Mouse (Mus musculus) E14TG2a.4 (cell line): ENCODE measurements around the gene Spag8.

Experiments used
- H3K27me3 ChIP-seq: 2 replicates; pipeline ENCODE4 v1.6.1; 2014; ENCODE audit warnings: low read length, control low read depth; ENCODE audit not compliant: insufficient read depth
- H3K36me3 ChIP-seq: 2 replicates; pipeline ENCODE4 v1.6.1; 2014; ENCODE audit warnings: low read length, control low read depth; ENCODE audit not compliant: insufficient read depth
- H3K4me1 ChIP-seq: replicated peaks from 2 replicates; pipeline ENCODE4 v1.6.1; 2014; ENCODE audit warnings: low read depth, low read length, control low read depth
- H3K4me3 ChIP-seq: replicated peaks from 2 replicates; pipeline ENCODE4 v1.5.1; 2014; ENCODE audit warnings: mild to moderate bottlenecking, low read length
- H3K9me3 ChIP-seq: 2 replicates; pipeline ENCODE4 v1.6.1; 2014; ENCODE audit warnings: low read length, control low read depth
- CTCF ChIP-seq: conservative IDR thresholded peaks from 2 replicates; pipeline ENCODE4 v1.5.1; 2014; ENCODE audit warnings: low read length
- NANOG ChIP-seq: IDR thresholded peaks from 2 replicates; pipeline ENCODE4 v1.6.1; 2014; ENCODE audit warnings: borderline replicate concordance, low read length, mixed read lengths
- POU5F1 ChIP-seq: IDR thresholded peaks from 2 replicates; pipeline ENCODE4 v1.6.1; 2014; ENCODE audit warnings: low read length, borderline replicate concordance

Spag8 gene

DNA sequence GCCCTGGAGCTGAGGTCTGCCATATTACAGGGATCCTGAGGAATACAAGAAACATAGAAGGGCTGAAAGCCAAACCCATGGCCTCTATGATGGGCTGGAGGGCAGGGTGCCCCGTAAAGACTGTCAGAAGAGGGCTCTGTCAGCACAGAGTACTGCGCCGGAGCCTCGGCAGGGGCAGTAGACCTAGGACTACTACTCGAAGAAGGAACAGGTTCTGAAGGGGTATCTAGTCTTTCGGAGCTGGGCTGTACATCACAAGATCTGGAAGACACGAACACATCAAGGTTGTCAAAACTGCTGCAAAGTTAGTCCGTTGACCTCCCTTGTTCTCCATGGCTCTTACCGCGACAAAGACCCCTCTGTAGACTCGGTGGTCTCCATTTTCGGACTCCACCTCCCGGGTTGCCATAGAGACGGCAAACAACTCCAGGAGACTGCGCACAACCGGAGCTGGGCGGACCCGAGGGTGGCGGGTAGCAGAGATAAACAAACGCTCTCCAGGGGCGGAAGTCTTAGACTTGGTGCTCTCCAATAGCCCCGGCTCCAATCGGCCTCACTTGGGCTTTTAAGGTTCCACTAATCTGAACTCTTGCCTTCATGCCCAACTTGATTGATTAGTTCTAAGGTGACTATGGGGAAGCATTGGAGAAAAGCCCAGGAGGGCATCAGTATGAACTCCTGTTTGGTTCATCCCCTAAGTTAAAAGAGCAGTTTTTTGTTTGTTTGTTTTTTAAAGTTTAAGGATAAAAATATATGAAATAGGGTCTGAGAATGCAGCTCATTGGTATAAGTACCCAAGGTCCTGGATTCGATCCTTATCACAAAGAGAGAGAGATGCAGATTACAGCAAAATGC, at the start of gene Spag8:
TSS of gene Spag8 (minus strand) at position 434 of the 855 bp plus-strand sequence.
- Histone ChIP-seq H3K4me1 (peaks cover 44% of the 10 kb centered on the region), H3K27me3 (peaks cover 5% of the 10 kb centered on the region; the same call in 1 of the 2 replicates), H3K4me3 (peak within 1 kb of the TSS; percentile 57), H3K36me3 (no peaks in the 10 kb centered on the region), H3K9me3 (peaks cover 7% of the 10 kb centered on the region)
- no peak for TF ChIP-seq NANOG
- no peak for TF ChIP-seq POU5F1
- TF ChIP-seq CTCF, result no peak

DNA sequence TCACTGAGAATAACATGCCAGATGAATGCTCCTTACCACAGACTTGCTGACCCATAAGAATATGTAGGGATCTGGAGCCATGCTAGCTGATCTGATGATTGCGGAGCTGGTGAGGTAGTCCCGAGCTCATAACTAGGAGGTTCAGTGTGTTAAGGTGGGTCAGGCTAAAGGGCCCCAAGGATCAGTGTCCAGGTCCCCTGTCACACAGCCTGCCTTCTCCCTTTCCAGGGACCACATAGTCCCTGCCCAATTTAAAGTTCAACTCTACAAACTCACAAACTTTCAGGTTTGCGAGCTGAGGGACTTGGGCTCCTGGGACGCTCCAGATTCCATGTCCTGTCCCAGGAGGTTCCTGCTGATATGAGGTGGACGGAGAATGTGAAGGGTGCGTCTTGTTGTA, 47.3 kb upstream of the Spag8 start, which contains the start of gene Olfr70:
TSS of gene Olfr70 (minus strand) at position 101 of the 400 bp plus-strand sequence.
- no peaks in the 10 kb centered on the region for H3K36me3 ChIP-seq
- peaks cover 4% of the 10 kb centered on the region for H3K4me1 ChIP-seq
- H3K27me3 ChIP-seq, result peaks cover 37% of the 10 kb centered on the region
- H3K4me3 ChIP-seq, result no peak within 1 kb of the TSS
- TF ChIP-seq NANOG, result no peak
- no peak for TF ChIP-seq CTCF
- TF ChIP-seq POU5F1, result no peak
- H3K9me3 ChIP-seq, result no peaks in the 10 kb centered on the region

DNA sequence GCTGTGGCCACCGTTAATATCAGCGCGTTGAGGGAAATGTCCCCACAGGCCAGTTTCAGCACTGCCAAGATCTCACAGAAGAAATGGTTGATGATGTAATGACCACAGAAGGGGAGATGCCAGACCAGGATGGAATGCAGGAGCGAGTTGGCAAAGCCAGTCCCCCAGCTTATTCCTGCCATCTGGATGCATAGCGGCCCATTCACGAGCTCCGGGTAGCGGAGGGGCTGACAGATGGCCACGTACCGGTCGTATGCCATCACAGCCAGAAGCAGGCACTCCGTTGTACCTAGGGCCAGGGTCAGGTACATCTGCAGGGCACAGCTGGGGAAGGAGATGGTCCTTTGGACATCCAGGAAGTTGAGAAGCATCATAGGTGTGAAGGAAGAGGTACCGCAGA, 43.2 kb upstream of the Spag8 start:
- H3K9me3 ChIP-seq, result peaks cover 8% of the 10 kb centered on the region
- H3K4me1 ChIP-seq, result peaks cover 18% of the 10 kb centered on the region
- H3K27me3 ChIP-seq, result peaks cover 25% of the 10 kb centered on the region
- no peaks in the 10 kb centered on the region for H3K36me3 ChIP-seq
- no peak overlapping the region for H3K4me3 ChIP-seq
- TF ChIP-seq NANOG (no peak), CTCF (no peak), POU5F1 (no peak)

DNA sequence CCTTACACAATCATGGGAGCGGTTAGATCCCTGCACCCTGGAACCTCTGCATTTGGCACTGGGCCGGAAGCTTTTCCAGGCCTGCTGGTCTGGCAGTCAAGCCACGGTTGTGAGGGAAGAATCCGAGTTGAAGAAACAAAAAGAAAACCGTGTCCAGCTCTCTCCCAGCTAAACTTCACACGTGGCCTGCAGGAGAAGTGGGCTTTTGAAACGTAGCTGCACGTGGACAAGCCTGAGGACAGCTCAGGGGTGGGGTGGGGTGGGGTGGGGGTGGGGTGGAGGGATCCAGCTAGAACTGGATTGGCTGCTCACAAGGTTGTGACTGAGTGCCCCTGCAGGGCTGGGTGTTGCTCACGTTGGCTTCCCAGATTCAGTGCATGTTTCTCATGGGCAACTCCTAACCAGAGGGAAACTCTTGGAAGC, 41.9 kb upstream of the Spag8 start:
- H3K36me3 ChIP-seq, result no peaks in the 10 kb centered on the region
- no peak for TF ChIP-seq POU5F1
- no peak for TF ChIP-seq NANOG
- TF ChIP-seq CTCF, result no peak
- H3K4me1 ChIP-seq, result peaks cover 18% of the 10 kb centered on the region
- H3K27me3 ChIP-seq, result peaks cover 32% of the 10 kb centered on the region
- H3K4me3 ChIP-seq, result no peak overlapping the region
- H3K9me3 ChIP-seq, result peaks cover 8% of the 10 kb centered on the region

DNA sequence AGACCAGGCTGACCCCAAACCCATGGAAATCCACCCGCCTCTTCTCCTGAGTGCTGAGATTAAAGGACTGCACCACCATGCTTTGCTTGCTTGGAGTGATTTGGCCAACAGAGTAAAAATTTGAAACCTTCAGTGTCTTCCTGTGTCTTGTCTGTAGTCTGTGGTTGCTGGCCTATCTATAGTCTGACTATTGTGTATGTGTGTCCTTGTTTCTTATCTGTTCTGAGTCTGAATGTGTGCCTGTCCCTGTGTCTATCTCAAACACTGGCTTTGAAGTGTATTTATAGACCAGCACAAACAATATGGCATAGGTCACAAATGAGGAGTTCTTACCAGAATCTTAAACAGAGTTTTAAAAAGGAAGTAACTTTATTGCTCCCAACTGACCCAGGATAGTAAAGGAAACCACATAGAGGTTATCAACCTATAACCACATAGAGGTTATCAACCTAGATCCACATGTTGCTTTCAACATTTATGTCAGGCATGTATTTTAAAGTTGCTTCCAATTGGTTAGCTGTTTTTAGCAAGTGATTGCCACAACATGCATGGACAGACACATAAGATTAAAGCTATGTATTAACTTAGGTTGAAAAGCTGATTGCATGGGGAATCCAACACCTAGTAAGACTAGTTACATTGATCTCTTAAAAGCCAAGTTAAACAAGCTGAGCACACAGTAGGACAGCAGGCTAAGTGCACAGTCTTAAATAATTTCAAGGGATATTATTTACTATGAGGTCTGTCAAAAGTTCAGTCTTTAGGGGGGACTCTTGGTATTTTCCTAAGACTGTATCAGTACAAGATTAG, 41.2 kb upstream of the Spag8 start:
- Histone ChIP-seq H3K27me3 (peaks cover 34% of the 10 kb centered on the region), H3K4me3 (no peak overlapping the region), H3K9me3 (peaks cover 8% of the 10 kb centered on the region), H3K4me1 (peaks cover 18% of the 10 kb centered on the region), H3K36me3 (no peaks in the 10 kb centered on the region)
- TF ChIP-seq CTCF (no peak), POU5F1 (no peak), NANOG (no peak)

DNA sequence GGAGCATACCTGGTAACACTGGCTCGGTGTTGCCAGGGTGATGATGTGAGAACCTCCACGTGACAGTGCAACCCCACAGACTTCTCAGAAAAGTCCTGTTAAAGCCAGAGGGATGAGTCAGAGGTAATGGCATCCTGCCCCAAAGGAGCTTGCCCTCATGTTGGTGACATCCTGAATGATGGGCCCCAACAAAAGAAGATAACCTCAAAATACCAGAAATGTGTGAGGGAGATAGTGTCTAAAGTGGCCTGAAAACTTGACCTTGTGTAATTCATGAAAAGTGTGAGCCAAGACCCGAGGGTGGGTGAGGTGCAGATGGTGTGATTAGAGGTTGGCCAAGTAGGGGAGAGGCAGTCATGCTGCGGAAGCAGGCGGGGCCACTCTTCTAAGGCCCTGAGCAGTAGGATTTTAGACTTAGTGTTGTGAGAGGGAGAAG, 40.4 kb upstream of the Spag8 start:
- H3K27me3 ChIP-seq, result peaks cover 34% of the 10 kb centered on the region
- no peaks in the 10 kb centered on the region for H3K36me3 ChIP-seq
- peaks cover 8% of the 10 kb centered on the region for H3K9me3 ChIP-seq
- TF ChIP-seq CTCF (no peak), NANOG (no peak), POU5F1 (no peak)
- H3K4me3 ChIP-seq, result no peak overlapping the region
- peaks cover 18% of the 10 kb centered on the region for H3K4me1 ChIP-seq

DNA sequence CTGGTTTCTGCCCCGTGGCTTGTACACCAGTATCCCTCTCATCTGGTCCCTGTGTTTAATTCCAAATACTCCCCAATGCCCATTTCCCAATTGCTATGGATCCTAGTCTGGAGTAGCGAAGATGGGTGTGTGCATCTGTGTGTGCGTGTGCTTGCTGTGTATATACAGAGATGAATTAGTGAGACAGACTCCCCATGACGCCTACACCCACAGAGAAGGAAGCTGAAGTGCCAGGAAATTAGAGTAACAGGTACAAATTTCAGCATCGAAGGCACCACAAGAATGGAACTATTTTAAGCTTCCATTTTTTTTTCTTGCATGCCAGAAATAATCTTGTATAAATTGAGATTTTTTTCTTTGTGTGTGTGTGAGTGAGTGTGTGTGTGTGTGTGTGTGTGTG, 37.6 kb upstream of the Spag8 start:
- Histone ChIP-seq H3K36me3 (no peaks in the 10 kb centered on the region), H3K4me1 (peaks cover 17% of the 10 kb centered on the region), H3K4me3 (no peak overlapping the region), H3K9me3 (peaks cover 8% of the 10 kb centered on the region), H3K27me3 (peaks cover 16% of the 10 kb centered on the region)
- TF ChIP-seq POU5F1, result no peak
- no peak for TF ChIP-seq NANOG
- no peak for TF ChIP-seq CTCF

DNA sequence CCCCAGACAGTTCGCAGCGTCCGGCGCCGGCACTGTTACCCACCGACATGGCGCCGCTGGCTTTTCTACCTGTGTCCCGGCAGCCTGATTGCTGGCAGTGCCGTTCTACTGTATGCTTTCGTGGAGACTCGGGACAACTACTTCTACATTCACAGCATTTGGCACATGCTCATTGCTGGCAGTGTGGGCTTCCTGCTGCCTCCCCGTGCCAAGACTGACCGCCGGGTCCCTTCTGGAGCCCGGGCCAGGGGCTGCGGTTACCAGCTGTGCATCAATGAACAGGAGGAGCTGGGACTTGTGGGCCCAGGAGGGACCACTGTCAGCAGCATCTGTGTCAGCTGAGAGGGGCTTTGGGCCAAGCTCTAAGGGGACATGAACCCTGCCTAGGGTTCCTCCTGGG, 36.6 kb upstream of the Spag8 start:
- Histone ChIP-seq H3K4me3 (no peak overlapping the region), H3K4me1 (peaks cover 15% of the 10 kb centered on the region; the same call in 1 of the 2 replicates), H3K9me3 (peaks cover 8% of the 10 kb centered on the region), H3K27me3 (peaks cover 21% of the 10 kb centered on the region; the same call in 1 of the 2 replicates), H3K36me3 (no peaks in the 10 kb centered on the region)
- TF ChIP-seq POU5F1, result no peak
- no peak for TF ChIP-seq CTCF
- no peak for TF ChIP-seq NANOG
